Mouse (Mus musculus) G1E (cell line): ENCODE data around the gene Morn5. TPM values are rescaled to one million over a fixed set of nuclear protein-coding genes. Genes with fewer than 3 reads are reported as not detected.

ENCODE experiments used
- ATAC-seq: 2 replicates; pipeline ENCODE4 v1.8.0; 2016; ENCODE audit warnings: mild to moderate bottlenecking; ENCODE audit not compliant: insufficient number of reproducible peaks, poor library complexity, low FRiP score, severe bottlenecking; ENCODE audit errors: extremely low read depth
- DNase-seq: peaks from one replicate; pipeline ENCODE4 v3.0.0; 2012; ENCODE audit warnings: low spot score
- H3K27me3 ChIP-seq: 2 replicates; pipeline ENCODE4 v1.6.1; 2012; ENCODE audit warnings: mild to moderate bottlenecking, low read length, inconsistent platforms; ENCODE audit not compliant: insufficient read depth
- H3K36me3 ChIP-seq: replicated peaks from 2 replicates; pipeline ENCODE3; 2012; ENCODE audit warnings: mild to moderate bottlenecking, inconsistent platforms
- H3K4me1 ChIP-seq: 2 replicates; pipeline ENCODE4 v1.6.1; 2012; ENCODE audit warnings: low read depth, low read length, inconsistent platforms, mixed read lengths; ENCODE audit not compliant: insufficient read depth
- H3K4me3 ChIP-seq: 2 replicates; pipeline ENCODE4 v1.5.1; 2012; ENCODE audit warnings: low read depth, mild to moderate bottlenecking, inconsistent platforms, low read length, moderate library complexity, mixed read lengths
- H3K9me3 ChIP-seq: replicated peaks from 2 replicates; pipeline ENCODE4 v1.6.1; 2012; ENCODE audit warnings: inconsistent platforms
- CTCF ChIP-seq: IDR thresholded peaks from 2 replicates; pipeline ENCODE4 v1.5.1; 2012; ENCODE audit warnings: low read depth, low read length, inconsistent platforms, mixed read lengths
- GATA1 ChIP-seq: IDR thresholded peaks from 2 replicates; pipeline ENCODE4 v1.6.1; 2012; ENCODE audit warnings: borderline replicate concordance, low read length, inconsistent platforms, mixed read lengths
- GATA2 ChIP-seq: IDR thresholded peaks from 2 replicates; pipeline ENCODE4 v1.6.1; 2012; ENCODE audit warnings: low read depth, low read length, inconsistent platforms, borderline replicate concordance
- POLR2AphosphoS5 ChIP-seq: IDR thresholded peaks from 2 replicates; pipeline ENCODE4 v1.6.1; 2012; ENCODE audit warnings: low read depth, low read length, inconsistent platforms; ENCODE audit not compliant: insufficient replicate concordance
- TAL1 ChIP-seq: conservative IDR thresholded peaks from 2 replicates; pipeline ENCODE4 v1.6.1; 2012; ENCODE audit warnings: low read depth, low read length, inconsistent platforms, mixed read lengths
- polyA plus RNA-seq: library from polyadenylated mRNA; stranded (reverse); fragments of >175 nt; gene quantifications from 2 replicates; pipeline ENCODE4 v1.2.3, GENCODE M21; 2012
- total RNA-seq, 2 experiments: library from RNA; stranded (forward) in 1 of 2; stranded (reverse) in 1 of 2; fragments of 200-1000 nt in 1 of 2; fragments of >200 nt in 1 of 2; fragmentation: Nextera tagmentation in 1 of 2; gene quantifications; 2 replicates each; pipeline ENCODE4 v1.2.3; 2014 to 2017

Gene Morn5
- total and polyA plus RNA-seq, 3 experiments = 0.22 TPM; not detected in 2

DNA sequence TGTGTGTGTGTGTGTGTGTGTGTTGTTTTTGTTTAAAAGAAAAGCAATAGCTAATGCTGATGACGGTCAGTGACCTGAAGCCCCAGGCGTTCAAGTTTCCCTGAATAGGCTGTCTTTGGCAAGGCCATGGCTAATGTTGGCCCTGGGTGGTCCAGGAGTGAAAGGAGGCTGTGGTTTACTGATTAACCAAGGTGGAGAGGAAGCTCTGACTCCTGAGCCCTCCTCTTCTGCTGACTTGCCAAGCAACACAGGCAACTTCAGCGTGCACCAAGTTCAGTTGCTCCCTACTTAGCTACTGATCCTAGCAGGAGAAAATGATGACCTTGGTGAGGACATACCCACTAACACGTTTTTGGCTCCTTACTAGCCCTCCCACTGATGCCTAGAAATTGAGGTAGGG, 43.5 kb downstream of the Morn5 start:
- Histone ChIP-seq H3K36me3 (no peaks in the 10 kb centered on the region), H3K4me3 (no peak overlapping the region), H3K4me1 (peaks cover 7% of the 10 kb centered on the region), H3K27me3 (peaks cover 37% of the 10 kb centered on the region), H3K9me3 (no peaks in the 10 kb centered on the region)
- ATAC-seq (no peak), DNase-seq (no peak)
- TF ChIP-seq TAL1 = no peak
- TF ChIP-seq CTCF = no peak
- no peak for TF ChIP-seq POLR2AphosphoS5
- TF ChIP-seq GATA2 = no peak

DNA sequence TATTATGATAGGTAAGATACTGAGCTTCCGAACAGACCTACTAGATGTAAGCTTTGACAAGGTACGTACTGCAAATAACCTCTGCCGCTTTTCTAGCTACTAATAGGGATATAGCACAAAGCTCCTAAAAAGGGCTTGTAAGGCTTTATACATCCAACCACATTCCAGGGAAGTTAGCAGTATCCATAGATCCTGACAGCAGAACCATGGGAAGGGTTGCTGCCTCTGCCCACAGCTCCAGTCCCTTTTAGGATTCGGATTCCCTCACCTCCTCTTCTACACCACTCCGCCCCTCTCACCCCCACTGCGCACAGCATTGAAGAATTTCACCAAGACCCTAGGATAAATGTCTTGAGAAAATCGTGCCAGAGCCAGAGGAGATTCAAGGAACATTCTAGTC, 44.0 kb downstream of the Morn5 start:
- no peaks in the 10 kb centered on the region for H3K36me3 ChIP-seq
- TF ChIP-seq CTCF = no peak
- no peak for TF ChIP-seq TAL1
- no peak for TF ChIP-seq GATA1
- TF ChIP-seq GATA2 = no peak
- TF ChIP-seq POLR2AphosphoS5 = no peak
- peaks cover 39% of the 10 kb centered on the region for H3K27me3 ChIP-seq
- no peak overlapping the region for H3K4me3 ChIP-seq
- DNase-seq (no peak), ATAC-seq (no peak)
- no peaks in the 10 kb centered on the region for H3K9me3 ChIP-seq
- H3K4me1 ChIP-seq = peaks cover 7% of the 10 kb centered on the region

DNA sequence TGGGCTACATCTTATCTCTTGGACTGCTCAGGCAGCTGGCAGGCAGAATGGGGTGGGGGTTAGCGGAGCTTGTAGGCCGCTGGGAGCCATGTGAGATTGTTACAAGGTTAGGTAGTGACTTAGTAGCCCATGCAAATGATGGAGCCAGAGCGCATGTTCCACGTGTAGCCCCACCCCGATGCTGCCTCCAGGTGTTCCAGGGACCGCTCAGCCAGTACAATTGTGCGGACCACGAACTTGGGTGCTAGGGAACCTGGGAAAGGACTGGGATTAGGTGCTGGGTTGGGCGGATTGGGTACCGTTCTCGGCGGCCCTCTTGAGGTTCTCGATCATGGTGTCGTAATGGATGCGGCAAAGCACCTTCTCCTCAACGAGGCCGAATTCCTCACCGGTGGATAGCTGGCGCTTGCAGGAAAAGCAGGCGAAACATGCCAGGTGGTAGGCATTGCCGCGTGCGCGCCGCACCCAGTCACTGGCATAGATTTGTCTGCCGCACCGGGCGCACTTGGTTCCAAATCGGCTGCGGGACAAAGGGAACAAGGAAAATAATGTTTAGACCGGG, 44.7 kb downstream of the Morn5 start:
- no peak for ATAC-seq
- no peak for DNase-seq
- Histone ChIP-seq H3K9me3 (no peaks in the 10 kb centered on the region), H3K36me3 (no peaks in the 10 kb centered on the region), H3K4me3 (no peak overlapping the region), H3K27me3 (peaks cover 44% of the 10 kb centered on the region), H3K4me1 (peaks cover 7% of the 10 kb centered on the region)
- TF ChIP-seq CTCF = no peak
- TF ChIP-seq TAL1 = no peak
- no peak for TF ChIP-seq POLR2AphosphoS5
- no peak for TF ChIP-seq GATA1
- TF ChIP-seq GATA2 = no peak

DNA sequence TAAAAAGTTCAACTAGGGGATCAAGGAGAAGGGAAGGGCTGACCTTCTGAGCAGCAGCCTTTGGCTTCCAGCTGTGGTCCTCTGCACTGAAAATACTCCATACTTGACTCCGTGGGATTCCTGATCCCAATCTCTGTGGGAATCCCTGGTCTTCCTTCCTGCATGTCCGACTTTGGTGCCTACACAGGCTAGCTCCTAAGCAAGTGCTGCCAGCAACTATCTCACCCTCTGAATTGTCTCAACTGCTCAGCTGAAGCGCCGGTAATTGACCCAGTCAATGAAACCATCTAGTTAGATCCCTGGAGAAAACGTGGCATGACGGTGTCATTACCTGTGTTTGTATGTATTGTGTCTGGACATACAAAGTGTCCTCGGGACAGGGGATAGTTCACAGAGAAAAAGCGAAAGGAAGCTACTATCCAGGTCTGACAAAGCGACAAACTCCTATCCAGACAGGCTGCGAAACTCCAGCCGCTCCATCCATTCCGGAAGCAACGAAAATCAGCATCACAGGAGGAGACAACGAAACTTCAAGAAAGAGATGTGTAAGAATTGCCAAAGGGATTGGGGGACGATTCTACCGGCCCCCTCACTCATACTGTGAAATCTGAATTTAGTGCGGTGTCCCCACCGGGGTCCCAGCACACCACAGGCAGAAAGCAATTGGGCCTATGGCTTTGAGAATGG, 48.0 kb downstream of the Morn5 start:
- Histone ChIP-seq H3K36me3 (no peaks in the 10 kb centered on the region), H3K4me1 (no peaks in the 10 kb centered on the region), H3K4me3 (no peak overlapping the region), H3K27me3 (peaks cover 52% of the 10 kb centered on the region), H3K9me3 (no peaks in the 10 kb centered on the region)
- ATAC-seq (no peak), DNase-seq (no peak)
- TF ChIP-seq POLR2AphosphoS5 (no peak), GATA1 (no peak), TAL1 (no peak)

GRCm38 (mm10) chr2:36098021-36098420, 48.8 kb downstream of the Morn5 start:
- no peak for ATAC-seq
- DNase-seq = no peak
- Histone ChIP-seq H3K4me1 (no peaks in the 10 kb centered on the region), H3K4me3 (no peak overlapping the region), H3K9me3 (no peaks in the 10 kb centered on the region), H3K27me3 (peaks cover 57% of the 10 kb centered on the region), H3K36me3 (no peaks in the 10 kb centered on the region)
- TF ChIP-seq GATA1 = no peak
- TF ChIP-seq POLR2AphosphoS5 = no peak
- TF ChIP-seq TAL1 = no peak
- TF ChIP-seq GATA2 = no peak
- TF ChIP-seq CTCF = no peak

GRCm38 (mm10) chr2:36099739-36100138, 50.5 kb downstream of the Morn5 start:
- no peaks in the 10 kb centered on the region for H3K36me3 ChIP-seq
- no peak for TF ChIP-seq POLR2AphosphoS5
- TF ChIP-seq GATA2 = no peak
- TF ChIP-seq CTCF = no peak
- TF ChIP-seq TAL1 = no peak
- TF ChIP-seq GATA1 = no peak
- DNase-seq (no peak), ATAC-seq (no peak)
- H3K9me3 ChIP-seq = no peaks in the 10 kb centered on the region
- H3K4me1 ChIP-seq = no peaks in the 10 kb centered on the region
- H3K27me3 ChIP-seq = peaks cover 65% of the 10 kb centered on the region
- no peak overlapping the region for H3K4me3 ChIP-seq
